Mouse (Mus musculus) brain, embryonic 14.5 days (tissue): Measurements from ENCODE around the gene Rgs2.

Experiments
- CTCF ChIP-seq: fragments of 200-500 bp; IDR thresholded peaks from 2 replicates; pipeline ENCODE4 v1.5.1; 2012; ENCODE audit warnings: inconsistent platforms, mild to moderate bottlenecking, moderate library complexity, borderline replicate concordance; ENCODE audit not compliant: insufficient read depth, insufficient read length; ENCODE audit errors: extremely low read depth
- POLR2A ChIP-seq: fragments of 200-500 bp; IDR thresholded peaks from 2 replicates; pipeline ENCODE4 v1.6.1; 2012; ENCODE audit warnings: mild to moderate bottlenecking, inconsistent platforms, borderline replicate concordance; ENCODE audit not compliant: poor library complexity, insufficient read depth, insufficient read length, severe bottlenecking; ENCODE audit errors: extremely low read depth

GRCm38 (mm10) chr1:143962301-143962700 is 41.7 kb downstream of the Rgs2 start:
- TF ChIP-seq CTCF (no peak), POLR2A (no peak)
